Mouse (Mus musculus) lung, adult 2 months (tissue): ENCODE data around the gene Calb2. TPM values are rescaled to one million over a fixed set of nuclear protein-coding genes. Genes with fewer than 3 reads are reported as not detected.

ENCODE experiments used
- DNase-seq: peaks from one replicate; pipeline ENCODE4 v3.0.0; 2022
- H3K4me1 ChIP-seq: fragments of 200-500 bp; 2 replicates; pipeline ENCODE4 v1.6.1; 2011; ENCODE audit warnings: low read length; ENCODE audit not compliant: control insufficient read depth, insufficient read depth
- H3K4me3 ChIP-seq: fragments of 200-500 bp; replicated peaks from 2 replicates; pipeline ENCODE3; 2011; ENCODE audit warnings: low read depth, mild to moderate bottlenecking, control low read depth, low read length; ENCODE audit errors: extremely low read depth
- CTCF ChIP-seq: fragments of 200-500 bp; IDR thresholded peaks from 2 replicates; pipeline ENCODE4 v1.5.1; 2011; ENCODE audit warnings: mild to moderate bottlenecking, low read length, control low read depth; ENCODE audit not compliant: insufficient read depth
- POLR2A ChIP-seq: fragments of 200-500 bp; IDR thresholded peaks from 2 replicates; pipeline ENCODE4 v1.6.1; 2011; ENCODE audit warnings: low read depth, mild to moderate bottlenecking, control low read depth, low read length, borderline replicate concordance; ENCODE audit errors: extremely low read depth
- WGBS: fragments of 180-500 bp; shearing (Covaris S2); methylation state at CpG from one replicate; pipeline ENCODE4 v1.1.7; 2018; 5-methylcytosine and 5-hydroxymethylcytosine counted together
- polyA plus RNA-seq: library from polyadenylated mRNA; depleted of rRNA; stranded (reverse); fragments of >200 nt; gene quantifications from 2 replicates; pipeline ENCODE4 v1.2.3, GENCODE M21; 2012; rRNA removed

Gene Calb2
- polyA plus RNA-seq, 1 experiment = not detected

GRCm38 (mm10) chr8:110134236-110134635, 33.8 kb downstream of the Calb2 start:
- H3K4me1 ChIP-seq = no peaks in the 10 kb centered on the region
- H3K4me3 ChIP-seq = no peak overlapping the region
- TF ChIP-seq CTCF (no peak), POLR2A (no peak)
- DNase-seq = no peak
- 77% methylated on average over 8 of the region's 8 CpGs for WGBS

- no peak overlapping the region for H3K4me3 ChIP-seq
- DNase-seq = peak; percentile 68
- WGBS = 16% methylated on average over 13 of the region's 13 CpGs
- no peak for TF ChIP-seq POLR2A
- TF ChIP-seq CTCF = peak; percentile 87
- no peaks in the 10 kb centered on the region for H3K4me1 ChIP-seq
Observed at GRCm38 (mm10) chr8:110130537-110130936, 37.5 kb downstream of the Calb2 start.

GRCm38 (mm10) chr8:110119715-110120114, 48.3 kb downstream of the Calb2 start:
- no peak for TF ChIP-seq POLR2A
- TF ChIP-seq CTCF = peak; percentile 22; the same call in 1 of the 2 replicates
- H3K4me1 ChIP-seq = no peaks in the 10 kb centered on the region
- no peak overlapping the region for H3K4me3 ChIP-seq
- WGBS = 37% methylated on average over 6 of the region's 6 CpGs
- DNase-seq = peak; percentile 4

- H3K4me1 ChIP-seq = no peaks in the 10 kb centered on the region
Observed at GRCm38 (mm10) chr8:110102653-110103052, 65.4 kb downstream of the Calb2 start, which contains the start of gene Gm17720. Gene Gm17720, minus strand, starts transcription at chr8:110102753.

GRCm38 (mm10) chr8:110101676-110102075, 66.3 kb downstream of the Calb2 start:
- 86% methylated on average over 15 of the region's 15 CpGs for WGBS
- TF ChIP-seq POLR2A (no peak), CTCF (no peak)
- Histone ChIP-seq H3K4me1 (no peaks in the 10 kb centered on the region), H3K4me3 (no peak overlapping the region)
- no peak for DNase-seq

More at GRCm38 (mm10) chr8:110102653-110103052, 65.4 kb downstream of the Calb2 start, which contains the start of gene Gm17720:
- no peak within 1 kb of the TSS for H3K4me3 ChIP-seq
- WGBS = 79% methylated on average over 3 of the region's 3 CpGs
- TF ChIP-seq CTCF = no peak
- no peak for TF ChIP-seq POLR2A
- no peak for DNase-seq

GRCm38 (mm10) chr8:110100907-110101306, 67.1 kb downstream of the Calb2 start, which contains the start of gene Gm21964:
Gene Gm21964, plus strand, starts transcription at chr8:110101207.
- no peak for TF ChIP-seq CTCF
- no peak for TF ChIP-seq POLR2A
- Histone ChIP-seq H3K4me3 (no peak within 1 kb of the TSS), H3K4me1 (no peaks in the 10 kb centered on the region)
- no peak for DNase-seq
- whole genome bisulfite sequencing = 83% methylated on average over 12 of the region's 12 CpGs

- DNase-seq = no peak
- WGBS = 38% methylated on average over 1 of the region's 1 CpGs
- TF ChIP-seq CTCF (no peak), POLR2A (no peak)
- H3K4me1 ChIP-seq = no peaks in the 10 kb centered on the region
- no peak overlapping the region for H3K4me3 ChIP-seq
Observed at GRCm38 (mm10) chr8:110091869-110092268, 76.1 kb downstream of the Calb2 start.

Other genes starting within 250 kb of the Calb2 start
- 5.9 TPM in 2 replicates for gene Marveld3, start 206.0 kb downstream of the Calb2 start, polyA plus RNA-seq
- 0.71 and 1.00 TPM in 2 replicates for gene Tat, start 177.8 kb downstream of the Calb2 start, polyA plus RNA-seq
- gene Chst4, start 128.5 kb downstream of the Calb2 start, polyA plus RNA-seq = 11.9 and 17.1 TPM in 2 replicates
- gene Zfp612, start 88.5 kb downstream of the Calb2 start, polyA plus RNA-seq = 1.2 TPM in 2 replicates
- gene Gm21964, start 67.0 kb downstream of the Calb2 start, polyA plus RNA-seq = not detected in 2 replicates
- not detected in 2 replicates for gene Gm17720, start 65.5 kb downstream of the Calb2 start, polyA plus RNA-seq
- 2.5 and 3.4 TPM in 2 replicates for gene Cmtr2, start 47.5 kb upstream of the Calb2 start, polyA plus RNA-seq
- gene Hydin, start 98.8 kb upstream of the Calb2 start, polyA plus RNA-seq = 2.2 and 2.6 TPM in 2 replicates